Mouse (Mus musculus): ENCODE results near the gene Sept6.

Gene Sept6

GRCm38 (mm10) chrX:36863766-36864608 is 127.6 kb downstream of the Sept6 start:
- peak; percentile 79 for DNase-seq (ENCODE audit: low spot score)

All from c-Kit-positive CD71-positive TER-119-positive erythroid progenitor cells, embryonic 14.5 days (primary cell).